Mouse (Mus musculus): Measurements from ENCODE around the gene P3h3.
"Not testable (repeated sequence)": the region's sequence is repeated elsewhere in the genome, so short reads cannot be mapped to it uniquely, and the experiment has no call there.

Gene P3h3

DNA sequence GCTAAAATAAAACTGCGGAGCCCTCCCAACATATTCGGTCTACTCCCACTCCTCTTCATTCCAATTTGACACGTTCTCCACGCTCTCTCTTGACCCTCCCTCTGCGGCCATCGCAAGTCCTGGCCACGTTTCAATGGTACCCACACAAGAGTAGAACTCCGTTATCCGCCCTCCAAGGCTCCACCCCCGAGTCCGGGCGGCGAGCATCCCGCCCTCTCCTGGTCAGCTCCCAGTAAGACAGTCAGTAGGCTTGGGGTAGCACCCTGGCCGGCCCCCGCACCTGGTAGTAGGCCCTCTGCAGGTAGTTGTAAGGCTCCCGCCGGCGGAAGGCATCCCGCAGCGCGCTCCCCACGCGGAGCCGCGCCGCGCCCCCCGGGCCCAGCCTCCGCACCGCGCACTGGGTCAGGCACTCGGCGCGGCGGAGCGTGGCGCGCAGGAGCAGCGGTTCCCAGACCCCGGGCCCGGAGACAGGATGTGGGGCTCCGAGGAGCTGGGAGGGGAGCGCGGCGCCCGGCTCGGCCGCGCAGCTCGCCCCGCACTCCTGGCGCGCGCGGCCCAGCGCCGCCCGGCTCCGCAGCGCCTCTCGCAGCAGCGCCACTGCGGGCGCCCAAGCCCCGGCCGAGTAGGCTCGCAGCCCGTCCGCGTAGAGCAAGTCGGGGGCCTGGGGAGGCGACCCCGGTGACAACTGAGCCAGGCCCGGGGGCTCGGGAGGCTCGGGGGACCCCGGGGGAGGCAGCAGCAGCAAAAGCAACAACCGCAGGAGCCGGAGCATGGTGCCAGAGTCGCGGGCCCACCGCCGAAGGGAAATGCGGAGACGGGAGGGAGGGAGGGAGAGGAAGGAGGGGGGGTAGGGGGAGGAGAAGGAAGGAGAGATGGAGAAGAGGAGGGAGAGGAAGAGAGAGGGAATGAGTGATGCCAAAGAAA, at the start of gene P3h3:
P3h3 (minus strand) TSS at position 837 of the 924 bp plus-strand sequence.
- peak; percentile 95 for DNase-seq

DNA sequence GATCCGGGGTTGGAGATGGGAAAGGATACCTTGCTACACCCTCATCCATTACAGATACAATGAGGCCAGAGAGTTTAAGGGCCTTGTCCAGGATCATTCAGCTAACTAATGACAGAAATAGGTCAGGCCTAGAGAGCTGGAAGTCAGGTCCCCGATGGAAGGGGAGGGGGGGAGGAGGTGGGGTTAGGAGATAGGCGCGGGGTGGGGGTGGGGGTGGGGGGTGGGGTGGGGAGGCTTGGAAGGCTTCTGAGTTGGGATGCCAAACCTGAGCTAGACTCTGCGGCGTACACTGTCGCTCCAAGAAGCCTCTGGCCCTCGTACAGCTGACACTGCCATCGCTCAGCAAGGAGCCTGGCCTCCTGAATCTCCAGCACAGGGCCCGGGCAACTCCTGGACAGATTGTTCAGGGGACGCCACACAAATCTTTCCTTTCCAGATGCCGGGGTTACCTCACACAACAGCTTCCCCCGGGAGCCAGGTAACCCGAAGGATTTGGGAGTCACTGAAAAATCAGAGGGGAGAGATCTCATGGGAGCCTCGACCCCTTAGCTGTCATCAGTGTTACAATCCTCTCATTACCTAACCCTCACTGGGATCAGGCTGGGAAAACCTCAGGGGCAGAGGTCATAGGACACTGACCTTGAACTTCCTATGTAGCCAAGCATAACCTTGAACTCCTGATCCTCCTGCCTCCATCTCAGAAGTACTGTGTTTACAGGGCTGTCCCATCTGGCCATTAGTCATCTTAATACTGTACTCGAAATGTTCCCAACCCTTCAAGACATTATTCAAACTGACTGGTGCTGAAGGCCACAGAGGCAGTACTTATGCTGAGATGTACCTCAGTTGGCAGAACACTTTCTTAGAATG, 47.7 kb upstream of the P3h3 start:
- peak; percentile 59 to 67 for DNase-seq

DNA sequence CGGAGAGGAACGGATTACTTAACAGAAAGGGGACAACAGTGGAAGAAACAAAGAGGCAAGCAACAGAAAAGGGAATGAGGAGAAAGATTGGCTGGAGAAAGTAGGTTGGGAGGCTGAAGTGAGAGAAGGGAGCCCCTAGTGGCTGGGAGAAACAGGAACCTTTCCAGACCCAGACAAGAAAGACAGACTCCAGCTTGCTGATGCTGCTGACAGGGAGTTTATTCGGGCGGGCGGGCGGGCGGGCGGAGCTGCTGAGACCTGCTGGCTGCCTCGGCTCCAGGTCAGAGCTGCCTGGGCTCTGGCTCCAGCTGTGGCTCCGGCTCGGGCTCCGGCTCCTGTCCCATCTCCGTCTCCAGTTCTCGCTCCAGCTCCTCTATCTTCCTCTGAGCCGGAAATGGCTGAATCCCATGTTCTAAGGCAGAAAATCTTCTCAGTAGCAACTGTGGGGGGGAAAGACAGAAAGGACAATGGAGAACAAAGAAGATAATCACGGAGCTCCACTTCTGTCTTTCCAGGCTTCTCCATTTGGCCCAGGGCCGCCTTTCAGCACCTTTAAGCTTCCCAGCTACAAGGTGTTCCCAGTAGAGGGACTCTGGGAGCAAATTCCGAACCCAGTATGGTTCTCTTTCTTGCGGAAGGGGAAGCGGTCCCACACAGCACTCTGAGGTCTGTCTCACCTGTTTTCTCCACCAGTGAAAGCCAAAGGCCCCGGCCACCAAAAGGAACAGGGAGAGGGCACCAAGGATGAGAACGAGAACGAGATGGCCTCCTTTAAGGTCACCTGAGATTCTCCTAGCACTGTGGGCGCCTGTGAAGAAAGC, 46.8 kb upstream of the P3h3 start:
- DNase-seq, result peak; percentile 87 to 89

DNA sequence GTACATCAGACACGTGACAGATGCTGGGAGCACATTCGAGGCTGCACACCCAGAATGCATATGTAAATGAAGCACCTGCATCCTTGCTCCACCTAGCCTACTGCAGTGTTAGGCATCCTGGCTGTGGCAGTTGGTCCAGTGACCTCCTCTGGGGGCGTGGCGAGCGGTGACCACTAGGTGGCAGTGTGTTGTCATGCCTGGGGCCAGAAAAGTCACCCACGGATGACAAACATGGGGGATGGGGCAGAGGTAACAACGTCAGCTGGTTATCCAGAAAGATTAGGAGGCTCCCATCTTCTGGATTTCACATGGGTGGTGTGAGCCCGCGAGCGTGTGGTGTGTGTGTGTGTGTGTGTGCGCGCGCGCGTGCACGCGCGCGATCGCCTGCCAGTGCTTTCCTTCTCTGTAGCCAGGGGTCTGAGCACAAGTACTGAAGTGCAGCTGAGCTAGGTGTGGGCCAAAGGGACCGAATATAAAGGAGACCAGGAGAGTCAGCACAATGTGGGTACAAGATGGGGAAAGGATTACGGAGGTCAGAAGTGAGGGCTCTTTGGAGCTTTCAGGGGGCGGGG, 46.1 kb upstream of the P3h3 start:
- DNase-seq, result peak; percentile 99 to 100

DNA sequence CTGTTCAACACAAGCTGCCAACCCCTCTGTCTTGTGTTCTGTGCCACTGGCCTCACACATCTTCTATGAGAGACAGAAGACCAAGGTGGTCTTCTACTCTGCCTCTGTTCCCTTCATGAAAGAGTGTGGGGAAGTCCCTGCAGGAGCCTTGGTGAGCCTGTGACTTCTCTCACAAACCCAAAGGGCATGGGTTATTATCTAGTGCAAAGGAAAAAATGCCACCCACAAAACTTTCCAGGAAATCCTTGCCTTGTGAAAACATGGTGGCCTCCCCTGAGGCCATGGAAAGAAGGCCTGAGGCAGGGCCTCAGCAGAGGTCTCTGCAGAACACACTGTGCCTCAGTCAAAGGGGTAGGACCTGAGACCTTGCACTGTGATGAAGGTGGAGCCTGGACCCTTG, 44.3 kb upstream of the P3h3 start:
- no peak for DNase-seq

DNA sequence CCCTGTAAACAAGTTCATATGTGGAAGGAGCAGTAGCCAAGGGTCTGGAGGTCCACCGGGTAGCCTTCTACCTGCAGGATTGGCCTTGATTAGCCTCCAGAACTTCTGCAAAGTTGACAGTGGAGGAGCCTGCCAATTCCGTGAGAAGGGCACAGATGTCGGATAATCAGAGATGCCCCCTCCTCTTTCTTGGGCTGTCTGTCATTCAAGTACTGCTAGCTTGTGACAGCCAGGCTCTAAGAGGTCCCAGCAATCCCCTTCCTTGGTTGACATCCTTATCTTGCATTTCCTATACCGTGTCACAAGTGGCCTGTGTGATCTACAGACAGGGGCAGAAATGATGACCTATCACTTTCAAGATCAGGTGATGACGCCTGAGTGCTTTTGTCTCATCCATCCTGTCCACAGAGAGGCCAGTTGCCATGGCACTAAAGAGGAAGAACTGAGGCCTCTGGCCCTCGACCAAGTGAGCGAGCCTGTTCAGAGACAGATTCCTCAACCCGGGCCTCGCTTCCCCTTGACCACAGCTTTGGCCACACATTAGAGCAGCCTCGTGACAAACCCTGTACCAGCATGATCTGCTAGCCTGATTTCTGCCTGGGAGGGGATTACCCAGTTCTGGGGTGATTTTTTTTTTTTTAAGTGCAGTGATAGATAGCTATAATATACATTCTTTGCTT, 43.4 kb upstream of the P3h3 start:
- DNase-seq, result peak; percentile 61 to 66

DNA sequence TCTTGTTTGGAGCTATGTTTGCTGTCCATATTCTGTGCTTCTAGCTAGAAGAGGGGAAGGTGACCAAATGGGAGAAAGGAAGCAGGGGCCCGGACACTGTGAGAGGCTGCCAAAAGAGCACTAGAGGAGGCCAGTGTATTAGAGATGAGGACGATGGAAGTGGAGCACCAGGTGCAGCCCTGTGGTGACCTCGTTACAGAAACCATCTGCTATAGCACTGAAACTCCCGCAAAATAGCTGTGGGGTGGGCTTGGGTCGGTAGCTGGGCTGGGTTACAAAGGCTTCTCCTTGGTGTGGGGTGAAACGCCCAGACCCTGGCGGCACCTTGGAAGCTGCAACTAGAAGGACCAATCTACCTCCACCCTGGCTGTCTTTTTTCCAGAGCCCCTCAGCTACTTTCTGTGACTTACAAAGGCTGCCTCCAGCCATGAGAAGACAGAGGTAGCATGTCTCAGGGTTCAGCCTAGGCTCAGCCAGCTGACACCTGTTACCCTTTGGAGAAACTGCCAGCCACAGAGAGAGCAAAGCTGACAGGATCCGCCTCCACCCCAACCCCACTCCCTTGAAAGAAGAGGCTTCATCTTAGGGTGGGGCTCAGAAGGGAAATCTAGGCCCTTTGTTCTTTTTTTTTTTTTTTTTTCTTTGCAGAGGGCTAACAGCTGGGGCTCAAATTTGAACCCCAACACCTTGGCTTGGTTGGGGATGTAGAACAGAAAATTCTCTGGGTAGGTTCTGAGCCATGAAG, 42.7 kb upstream of the P3h3 start:
- peak; percentile 42 to 46 for DNase-seq

DNA sequence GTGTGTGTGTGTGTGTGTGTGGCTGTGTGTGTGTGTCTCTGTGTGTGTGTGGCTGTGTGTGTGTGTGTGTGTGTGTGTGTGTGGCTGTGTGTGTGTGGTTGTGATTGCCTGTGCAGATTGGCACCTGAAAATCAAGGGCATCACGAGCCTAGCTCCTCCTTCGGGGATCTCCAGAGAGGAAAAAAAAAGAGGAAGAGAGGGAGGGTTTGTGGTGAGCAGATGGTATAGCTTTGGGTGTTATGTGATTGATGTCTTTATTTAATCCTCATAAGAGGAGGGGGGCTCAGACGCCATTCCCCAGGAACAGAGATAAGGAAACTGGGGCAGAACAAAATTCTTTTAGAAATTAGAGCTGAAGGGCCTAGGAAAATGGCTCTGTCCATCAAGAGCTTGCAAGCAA, 40.8 kb upstream of the P3h3 start:
- peak in 1 of 2 experiments; percentile 27 for DNase-seq

DNA sequence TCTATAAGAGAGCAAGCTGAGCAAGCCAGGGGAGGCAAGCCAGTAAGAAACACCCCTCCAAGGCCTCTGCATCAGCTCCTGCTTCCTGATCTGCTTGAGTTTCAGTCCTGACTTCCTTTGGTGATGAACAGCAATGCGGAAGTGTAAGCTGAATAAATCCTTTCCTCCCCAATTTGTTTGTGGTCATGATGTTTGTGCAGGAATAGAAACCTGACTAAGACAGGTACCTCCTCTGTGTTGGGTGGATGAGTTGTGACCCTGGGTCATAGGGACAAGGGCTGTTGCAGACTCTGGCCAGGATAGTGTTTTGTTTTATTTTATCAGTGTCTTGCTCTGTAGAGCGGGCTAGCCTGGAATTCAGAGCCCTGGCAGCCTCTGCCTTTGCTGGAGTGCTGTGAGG, 36.6 kb upstream of the P3h3 start:
- not testable (repeated sequence) for DNase-seq

DNA sequence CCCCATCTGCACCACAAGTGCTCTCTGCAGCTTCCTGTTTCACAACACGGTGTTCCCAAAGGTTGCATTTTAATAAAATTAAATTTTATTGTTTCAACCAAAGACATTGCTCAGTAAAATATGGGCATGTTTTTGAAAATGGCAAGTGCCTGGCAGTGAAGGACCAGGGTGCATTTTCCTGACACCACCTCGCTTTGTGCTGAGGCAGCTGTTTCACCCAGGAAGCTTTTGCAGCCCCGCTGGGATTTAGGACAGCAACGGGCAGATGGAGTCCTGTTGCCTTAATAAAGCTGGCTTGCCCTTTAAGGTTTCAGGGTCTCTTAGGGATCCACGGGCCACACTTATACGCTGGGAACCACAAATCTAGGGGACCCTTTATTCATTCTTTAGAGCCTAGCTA, 33.4 kb upstream of the P3h3 start:
- no peak for DNase-seq

DNA sequence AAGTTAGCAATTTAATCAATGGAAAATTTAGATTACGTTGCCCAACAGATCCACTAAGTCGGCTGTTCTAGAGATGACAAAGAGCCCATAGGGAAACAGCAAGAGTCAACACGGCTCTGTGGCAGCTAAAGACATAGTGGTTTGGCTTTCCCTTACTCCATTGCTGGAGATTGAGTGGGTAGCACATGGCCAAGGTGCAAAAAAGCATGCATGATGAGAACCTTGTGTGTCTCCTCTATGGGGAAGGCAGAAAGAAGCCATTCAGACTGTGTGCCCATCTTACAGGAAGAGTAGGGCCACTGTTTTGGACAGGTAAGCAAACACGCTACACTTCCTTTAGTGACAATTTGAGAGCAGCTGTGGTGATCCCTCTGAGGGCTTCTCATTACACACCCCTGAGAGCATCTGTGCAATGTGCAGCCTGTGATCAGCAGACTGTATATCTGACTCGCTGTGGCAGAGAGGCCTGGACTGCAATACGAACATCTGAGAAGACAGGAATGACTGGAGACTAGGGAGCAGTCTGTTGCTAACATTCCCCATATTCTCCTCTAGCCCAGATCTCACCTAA, 31.1 kb upstream of the P3h3 start:
- no peak for DNase-seq

DNA sequence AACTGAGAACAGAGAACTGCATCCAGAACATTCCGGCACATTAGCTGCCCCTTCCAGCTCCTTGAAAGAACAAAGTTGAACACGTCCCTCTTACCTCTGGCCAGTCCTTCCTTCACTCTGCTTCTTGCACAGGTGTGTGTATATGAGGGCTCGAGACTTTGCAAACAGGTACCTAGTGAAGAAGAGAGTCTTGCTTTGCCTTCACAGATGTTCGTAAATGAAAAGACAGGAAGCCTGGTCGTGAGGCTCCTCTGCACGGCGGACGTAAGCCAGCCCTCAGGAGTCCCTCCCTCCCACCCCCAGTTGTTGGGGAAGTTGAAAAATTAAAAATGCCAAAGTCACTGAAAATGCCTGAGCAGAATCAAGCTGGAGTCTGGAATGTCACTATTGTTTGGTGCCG, 30.4 kb upstream of the P3h3 start, which contains the start of gene Cd4:
Cd4 (minus strand) TSS at position 236 of the 400 bp plus-strand sequence.
- DNase-seq, result no peak

DNA sequence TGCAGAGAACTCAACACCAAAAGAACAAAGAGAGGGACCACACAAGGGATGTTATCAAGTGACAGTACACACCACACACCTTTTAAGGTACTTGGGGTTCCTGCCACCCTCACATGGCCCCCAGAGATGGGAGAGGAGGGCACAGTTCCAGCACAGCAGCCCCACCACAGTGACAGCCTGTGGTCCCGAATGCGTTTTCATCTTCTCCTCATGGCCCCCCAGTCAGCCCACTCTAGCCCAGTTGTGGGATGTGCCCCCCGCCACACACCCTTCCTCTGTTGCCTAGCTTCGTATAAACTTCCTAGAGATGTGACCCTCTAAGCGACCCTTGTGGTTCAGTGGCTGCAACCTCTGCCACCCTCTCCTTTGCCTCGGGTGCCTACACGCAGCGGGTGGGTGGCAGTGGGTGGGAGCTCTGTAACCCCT, 28.4 kb upstream of the P3h3 start:
- DNase-seq, result no peak

DNA sequence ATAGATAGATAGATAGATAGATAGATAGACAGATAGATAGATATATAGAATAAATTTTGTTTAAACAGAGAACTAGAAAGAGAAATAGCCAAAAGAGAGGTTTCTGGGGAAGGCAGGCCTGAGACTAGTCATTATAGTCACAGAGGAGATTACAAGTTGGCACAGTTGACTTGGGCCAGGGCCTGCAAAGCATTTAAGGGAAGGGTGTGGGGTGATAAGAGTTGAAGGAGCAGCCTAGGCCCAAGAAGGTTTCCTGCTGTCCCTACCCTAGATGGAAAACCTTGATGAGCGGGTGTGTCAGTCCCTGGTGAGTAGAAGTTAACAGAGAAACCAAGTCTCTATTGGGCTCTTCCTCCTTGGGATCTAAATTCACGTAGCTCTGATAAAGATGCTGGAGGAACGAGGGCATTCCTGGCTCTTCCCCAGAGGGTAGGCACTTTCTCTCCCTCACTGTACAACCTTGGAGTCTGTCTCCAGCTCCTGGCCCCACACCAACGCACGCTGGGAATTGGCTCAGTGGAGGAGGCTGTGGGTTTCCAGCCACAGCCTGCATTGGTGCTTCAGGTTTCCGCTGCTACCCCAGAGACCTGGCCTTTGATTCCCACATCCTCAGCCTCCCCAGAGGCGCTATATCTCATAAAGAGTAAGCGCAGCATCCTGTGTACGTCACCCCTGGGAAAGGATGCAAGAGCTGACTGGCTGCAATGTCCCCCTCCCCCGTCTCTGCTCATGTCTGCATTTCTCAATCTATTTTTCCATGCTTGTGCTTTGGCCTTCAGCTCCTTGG, 27.4 kb upstream of the P3h3 start:
- DNase-seq, result peak; percentile 87 to 90

DNA sequence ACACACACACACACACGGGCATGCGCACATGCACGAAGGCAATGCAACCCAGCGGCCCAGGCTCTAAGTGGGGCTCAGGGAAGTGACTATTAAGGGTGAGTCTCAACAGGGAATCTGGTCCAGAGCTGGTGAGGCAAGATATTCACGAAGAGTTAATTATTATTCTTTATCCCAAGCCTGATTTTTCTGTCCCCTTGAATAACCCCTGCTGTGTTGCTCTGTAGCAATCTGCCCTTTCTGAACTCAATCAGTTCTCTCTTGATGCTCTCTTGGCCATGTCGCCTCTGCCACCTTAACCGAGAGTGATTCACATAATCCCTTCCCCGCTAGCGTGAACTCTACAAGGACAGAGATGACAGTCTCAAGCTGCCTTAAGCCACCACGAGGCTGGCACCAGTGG, 25.8 kb upstream of the P3h3 start:
- no peak for DNase-seq

DNA sequence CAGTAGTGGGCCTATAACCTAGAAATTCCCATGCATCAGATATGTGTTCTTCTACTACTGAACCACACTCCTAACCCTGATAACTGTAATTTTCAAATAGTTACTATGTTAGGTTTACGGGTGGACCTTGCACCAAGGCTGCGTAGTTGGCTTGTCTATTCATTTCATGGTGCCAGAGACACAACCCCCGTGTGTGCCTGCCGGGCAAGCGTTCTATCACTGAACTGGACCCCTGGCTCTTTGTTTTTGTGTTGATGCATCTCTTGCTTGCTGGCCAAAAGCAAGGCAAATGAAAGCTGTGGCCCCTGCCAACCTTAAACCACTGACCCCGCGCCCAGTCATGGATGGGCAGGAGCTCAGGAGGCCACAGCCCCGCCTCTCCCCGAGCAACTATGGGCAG, 24.3 kb upstream of the P3h3 start:
- peak in 1 of 2 experiments; percentile 15 for DNase-seq

DNA sequence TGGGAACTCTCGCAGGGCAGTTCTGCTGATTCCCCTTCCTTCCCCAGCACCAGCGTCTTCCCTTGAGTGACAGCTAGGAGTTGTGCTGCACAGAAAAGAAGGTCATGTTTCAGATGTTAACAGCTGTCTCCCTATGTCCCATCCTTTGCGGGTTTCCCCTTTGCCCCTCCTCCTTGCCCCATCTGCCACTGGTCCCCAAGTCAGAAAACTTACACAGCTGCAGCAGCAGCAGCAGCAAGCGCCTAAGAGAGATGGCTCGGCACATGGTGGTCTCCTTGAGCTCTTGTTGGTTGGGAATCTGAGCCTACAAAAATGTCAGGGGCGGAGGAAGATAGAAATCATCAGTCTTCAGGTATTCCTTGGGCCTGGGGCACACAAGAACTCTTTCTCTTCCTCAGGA, 21.8 kb upstream of the P3h3 start:
- DNase-seq, result no peak

DNA sequence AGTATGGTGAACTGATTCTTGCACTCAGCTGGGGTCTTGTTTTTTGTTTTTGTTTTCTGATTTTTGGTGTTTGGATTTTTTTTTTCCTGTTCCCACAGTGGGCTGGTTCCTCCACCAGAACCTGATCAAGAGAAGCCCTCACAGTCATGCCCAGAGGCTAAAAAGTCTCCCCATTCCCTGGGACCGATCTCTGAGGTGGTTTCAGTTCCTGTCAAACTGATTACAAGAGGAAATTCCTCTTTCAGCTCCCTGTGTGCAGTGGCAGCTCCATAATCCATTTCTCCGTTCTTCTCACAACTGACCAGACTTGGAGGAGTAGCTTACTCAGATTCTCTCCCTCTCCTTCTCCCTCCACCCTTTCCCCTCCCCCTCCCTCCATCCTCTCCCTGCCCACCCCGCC, 16.8 kb upstream of the P3h3 start:
- DNase-seq, result no peak

DNA sequence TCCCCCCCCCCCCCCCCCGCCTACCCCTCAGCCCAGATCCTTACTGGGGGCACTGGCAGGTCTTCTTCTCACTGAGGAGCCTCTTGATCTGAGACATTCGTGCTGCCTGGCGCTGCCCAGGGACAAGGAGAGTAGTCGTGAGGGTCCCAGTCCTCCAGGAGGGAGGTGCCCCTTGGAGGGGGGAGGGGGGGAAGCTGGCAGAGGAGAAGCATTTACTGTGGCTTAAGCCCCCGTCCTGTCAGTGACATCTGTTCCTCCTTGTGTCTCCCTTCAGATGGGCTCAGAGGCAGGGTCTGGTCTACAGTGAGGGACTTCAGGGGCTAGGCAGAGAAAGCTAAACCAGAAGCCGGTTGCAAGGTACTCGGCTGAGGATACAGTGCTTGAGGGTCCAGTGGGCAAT, 9.0 kb upstream of the P3h3 start:
- peak; percentile 48 to 61 for DNase-seq
